Mouse (Mus musculus): ENCODE measurements around the gene Lrp5. TPM values are rescaled to one million over a fixed set of nuclear protein-coding genes. Genes with fewer than 3 reads are reported as not detected.

Lrp5 gene
- total RNA-seq, 2 experiments from 2014 or later: 102 to 103 TPM

DNA sequence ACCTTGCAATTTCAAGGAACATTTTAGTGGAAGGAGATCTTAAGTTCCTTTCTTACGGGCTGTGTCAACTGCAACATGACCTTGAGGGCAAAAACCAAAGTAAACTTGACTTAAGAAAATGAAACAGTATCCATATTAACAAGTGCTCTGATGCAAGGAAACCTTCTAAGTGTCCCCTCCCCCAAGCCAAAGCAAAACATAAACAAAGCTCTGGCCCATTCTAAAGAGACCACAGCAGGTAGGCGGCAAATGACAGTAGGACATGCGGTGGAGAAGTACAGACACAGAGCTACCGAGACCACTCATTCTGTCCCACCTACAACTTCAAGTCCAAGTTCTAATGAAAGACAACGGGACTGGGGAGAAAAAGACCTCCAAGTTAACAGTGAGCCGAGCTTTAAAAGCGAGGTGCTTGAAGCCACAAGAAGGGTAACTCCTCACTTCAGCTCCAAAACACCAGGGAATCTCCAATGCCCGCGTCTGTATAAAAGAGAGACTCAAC, 111.7 kb downstream of the Lrp5 start:
- no peak for DNase-seq (ENCODE audit: low spot score in 2 of 2)

DNA sequence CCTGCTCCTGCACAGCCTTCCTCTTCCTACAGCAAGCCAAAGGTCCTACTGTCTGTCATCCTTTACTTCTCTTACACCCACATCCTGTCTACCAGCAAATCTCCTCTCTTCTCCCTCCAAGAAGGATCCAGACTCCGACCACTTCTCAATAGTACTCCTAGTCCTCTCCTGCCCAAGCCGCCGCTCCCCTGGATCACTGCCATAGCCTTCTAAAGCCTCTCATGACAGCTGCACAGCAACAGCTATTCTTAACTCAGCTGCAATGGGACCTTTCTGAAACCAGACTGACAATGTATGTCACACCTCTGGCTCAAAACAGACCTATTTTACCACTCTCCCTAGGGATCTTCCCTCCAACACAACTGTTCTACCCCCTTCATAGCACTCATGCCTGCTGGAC, 122.1 kb downstream of the Lrp5 start:
- no peak for DNase-seq (ENCODE audit: low spot score in 2 of 2)

DNA sequence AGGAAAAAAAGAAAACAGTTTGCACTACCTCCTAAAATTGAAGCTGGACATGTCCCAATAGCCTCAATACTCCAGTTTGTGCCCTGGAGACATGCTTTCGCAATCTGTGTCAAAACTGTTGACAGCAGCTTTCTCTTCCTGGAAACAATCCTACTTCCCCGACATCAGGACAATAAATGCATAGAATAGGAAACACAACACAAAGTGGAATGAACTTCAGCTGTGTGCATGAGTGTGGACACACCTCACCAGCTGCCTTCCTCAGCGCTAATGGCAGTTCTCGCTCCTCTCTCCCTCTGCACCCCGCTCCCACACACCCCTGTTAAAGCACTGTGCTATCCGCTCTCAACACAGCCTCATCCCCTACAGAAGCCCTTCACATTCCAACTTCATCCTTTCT, 123.6 kb downstream of the Lrp5 start:
- DNase-seq (ENCODE audit: low spot score in 2 of 2): no peak

DNA sequence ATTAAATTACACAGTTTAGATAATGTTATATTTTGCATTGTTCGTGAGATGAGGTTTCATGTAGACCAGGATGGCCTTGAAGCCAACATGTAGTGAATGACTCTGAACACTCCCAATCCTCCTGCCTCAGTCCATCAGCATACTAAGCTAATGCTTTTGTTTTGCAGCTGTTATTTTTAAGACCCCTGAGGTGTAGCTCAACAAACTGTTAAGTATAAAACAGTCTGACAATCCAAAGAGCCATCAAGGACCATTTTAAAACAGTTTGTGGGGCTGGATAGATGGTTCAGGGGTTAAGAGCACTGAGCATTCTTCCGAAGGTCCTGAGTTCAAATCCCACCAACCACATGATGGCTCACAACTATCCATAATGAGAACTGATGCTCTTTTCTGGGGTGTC, 124.1 kb downstream of the Lrp5 start:
- DNase-seq (ENCODE audit: low spot score in 2 of 2): no peak

DNA sequence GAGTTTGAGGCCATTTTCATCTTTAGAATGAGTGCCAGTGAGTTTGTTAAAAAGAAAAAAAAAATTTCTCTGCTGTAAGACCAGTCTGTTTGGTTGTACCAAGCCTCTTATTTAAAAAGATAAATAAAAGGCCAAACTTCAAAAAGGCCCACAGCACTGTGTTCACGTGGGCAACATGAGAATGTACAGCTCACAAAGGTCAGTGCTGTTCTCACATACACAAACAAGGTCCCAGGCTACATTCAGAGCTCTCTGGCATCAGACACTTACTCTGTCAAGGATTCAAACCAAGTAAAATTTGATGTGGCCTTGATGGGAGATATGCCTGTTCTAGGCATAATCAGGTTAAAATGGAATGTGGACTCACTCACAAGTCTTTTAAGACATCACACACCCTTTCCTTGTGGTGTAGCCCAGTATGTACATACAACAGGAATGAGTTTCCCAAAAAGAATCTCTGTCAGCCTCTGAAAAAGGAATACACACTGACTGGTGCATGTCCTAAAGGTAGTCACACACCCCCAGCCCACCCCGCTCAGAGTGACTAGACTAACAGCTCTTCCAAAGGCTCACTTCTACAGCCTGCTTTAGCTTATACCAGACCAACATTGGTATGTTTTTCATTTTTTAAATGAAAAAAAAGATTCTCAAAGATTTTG, 130.1 kb downstream of the Lrp5 start:
- no peak for DNase-seq (ENCODE audit: low spot score in 2 of 2)

DNA sequence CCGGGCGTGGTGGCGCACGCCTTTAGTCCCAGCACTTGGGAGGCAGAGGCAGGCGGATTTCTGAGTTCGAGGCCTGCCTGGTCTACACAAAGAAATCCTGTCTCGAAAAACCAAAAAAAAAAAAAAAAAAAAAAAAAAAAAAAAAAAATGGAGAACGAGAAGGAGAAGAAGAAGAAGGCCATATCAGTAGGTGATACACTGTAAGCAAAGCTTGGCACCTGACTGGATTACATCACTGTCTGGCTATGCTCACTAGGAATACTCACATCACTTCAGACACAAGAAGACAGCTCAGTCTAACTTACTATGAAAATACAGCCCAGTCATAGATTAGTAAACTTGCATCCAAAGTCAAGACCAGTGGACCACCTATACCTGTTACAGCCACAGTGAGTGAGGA, 131.6 kb downstream of the Lrp5 start:
- no peak for DNase-seq (ENCODE audit: low spot score in 2 of 2)

DNA sequence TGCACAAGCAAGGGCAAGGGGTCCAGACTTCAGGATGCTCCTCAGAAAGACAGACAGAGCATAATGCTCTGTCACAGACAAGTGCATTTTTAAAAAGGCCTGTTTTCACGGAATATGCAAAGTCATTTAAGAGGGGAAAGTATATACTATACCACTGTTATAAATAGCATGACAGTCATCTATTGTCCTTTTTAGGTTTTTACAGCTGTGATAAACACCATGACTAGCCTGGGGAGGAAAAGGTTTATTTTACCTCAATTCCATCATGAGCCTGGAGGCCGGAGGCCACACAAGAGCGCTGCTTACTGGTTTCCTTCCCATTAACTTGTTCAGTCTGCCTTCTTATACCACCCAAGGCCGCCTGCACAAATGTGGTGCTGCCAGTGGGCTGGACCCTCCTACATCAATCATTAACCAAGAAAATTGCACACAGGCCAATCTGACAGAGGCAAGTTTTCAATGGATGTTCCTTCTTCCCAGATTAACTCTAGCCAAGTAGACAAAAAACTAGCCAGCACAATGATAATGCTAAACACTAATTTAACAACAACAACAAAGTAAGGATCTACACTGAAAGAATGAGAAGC, 134.7 kb downstream of the Lrp5 start:
- no peak for DNase-seq (ENCODE audit: low spot score in 2 of 2)

DNA sequence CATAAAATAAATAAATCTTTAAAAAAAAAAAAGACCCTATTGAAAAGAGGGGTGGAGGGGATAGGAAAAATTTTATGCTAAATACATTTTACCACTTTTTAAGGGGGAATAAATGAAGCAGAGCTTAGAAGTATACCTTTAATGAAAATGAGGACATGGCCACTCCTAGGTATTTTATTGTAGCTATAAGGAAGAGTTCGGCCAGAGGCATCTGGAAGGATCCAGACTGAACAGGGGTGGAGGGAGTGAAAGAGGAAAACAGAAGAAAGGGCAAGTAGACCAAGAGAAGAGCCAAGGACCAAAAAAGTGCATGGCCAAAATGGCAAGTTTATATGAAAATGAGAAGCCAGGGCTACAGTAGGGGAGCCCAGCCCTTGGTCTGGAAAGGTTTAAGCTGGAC, 136.3 kb downstream of the Lrp5 start:
- DNase-seq (ENCODE audit: low spot score in 2 of 2): no peak

DNA sequence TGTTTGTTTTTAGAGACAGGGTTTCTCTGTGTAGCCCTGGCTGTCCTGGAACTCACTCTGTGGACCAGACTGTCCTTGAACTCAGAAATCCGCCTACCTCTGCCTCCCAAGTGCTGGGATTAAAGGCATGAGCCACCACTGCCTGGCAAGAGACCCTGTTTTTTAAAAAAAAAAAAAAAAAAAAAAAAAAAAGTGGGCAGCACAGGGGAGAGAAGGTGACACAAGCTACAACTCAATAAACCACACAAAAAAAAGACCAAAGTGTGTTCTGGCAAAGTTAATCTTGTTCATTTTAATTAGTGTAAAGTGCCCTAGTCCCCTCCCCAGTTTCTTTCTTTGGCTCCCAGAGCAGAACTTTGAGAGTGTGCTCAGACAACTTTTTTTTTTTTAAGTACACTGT, 137.1 kb downstream of the Lrp5 start:
- DNase-seq (ENCODE audit: low spot score in 2 of 2): no peak

DNA sequence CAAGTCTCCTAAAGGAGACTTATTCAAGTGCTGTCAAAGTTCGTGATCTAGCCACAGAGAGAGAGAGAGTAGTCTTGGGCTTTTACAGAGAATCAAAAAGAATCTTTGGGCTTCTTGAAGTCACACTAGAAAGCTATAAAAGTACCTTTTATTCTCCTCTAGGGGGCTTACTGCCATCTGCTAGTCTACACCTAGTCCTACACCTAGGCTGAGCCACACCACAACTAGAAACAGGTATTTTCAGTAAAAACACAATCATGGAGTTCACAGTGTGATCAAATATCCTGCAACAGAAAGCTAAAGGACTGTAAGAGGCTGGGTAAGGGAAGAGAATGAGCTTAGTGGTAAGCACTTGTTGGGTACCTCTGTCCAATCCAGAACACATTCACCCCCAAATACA, 138.1 kb downstream of the Lrp5 start:
- no peak for DNase-seq (ENCODE audit: low spot score in 2 of 2)

DNA sequence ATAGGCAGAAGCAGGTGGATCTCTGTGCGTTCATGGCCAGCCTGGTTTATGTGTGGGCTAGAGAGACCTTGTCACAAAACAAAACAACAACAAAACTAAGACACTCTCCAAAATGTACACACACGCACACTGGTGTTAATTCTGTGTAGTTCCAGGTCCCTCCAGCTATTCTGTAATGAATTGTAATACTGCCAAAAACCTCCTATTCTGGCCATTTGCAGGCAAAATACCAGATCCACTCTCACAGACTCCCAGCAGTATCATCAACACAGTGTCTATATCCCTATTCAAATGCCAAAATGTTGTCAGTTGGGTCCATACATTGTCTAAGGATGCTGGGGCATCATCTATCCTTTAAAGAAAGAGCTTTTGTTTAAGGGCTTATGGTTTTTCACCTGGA, 141.4 kb downstream of the Lrp5 start:
- DNase-seq (ENCODE audit: low spot score in 2 of 2): no peak

DNA sequence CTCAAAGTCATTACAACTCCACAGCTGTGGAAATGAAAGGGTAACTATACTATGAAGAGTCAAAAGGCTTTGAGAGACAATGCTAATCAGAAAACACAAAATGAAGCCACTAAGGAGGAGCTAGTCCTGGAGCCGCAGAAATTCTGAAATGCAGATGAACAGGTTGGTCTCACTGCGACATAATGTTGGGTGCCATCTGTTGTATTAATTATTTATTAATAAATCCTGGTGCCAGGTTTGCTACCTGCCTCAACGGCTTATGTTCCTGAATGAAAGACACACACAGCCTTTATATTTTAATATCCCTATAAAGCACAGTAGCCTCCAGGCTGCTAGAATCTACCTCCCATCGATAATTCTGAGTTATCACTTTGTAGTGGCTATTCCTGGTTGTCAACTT, 143.8 kb downstream of the Lrp5 start:
- DNase-seq (ENCODE audit: low spot score in 2 of 2): no peak

DNA sequence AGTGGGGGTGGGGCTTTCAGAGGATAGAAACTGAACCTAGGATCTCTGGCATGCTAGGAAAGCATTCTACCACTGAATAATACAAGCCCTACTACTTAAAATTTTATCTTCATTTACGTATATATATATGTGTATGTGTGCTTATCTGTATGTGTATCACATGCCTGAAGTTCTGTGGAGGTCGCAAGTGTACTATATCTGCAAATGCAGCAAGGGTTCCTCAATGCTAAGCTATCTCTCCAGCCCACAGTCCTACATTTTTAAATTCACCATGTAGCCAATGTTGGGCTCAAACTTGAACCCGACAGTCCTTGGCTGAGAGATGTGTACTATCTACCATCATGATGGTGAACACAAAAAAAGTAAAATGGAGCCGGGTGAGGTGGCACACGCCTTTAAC, 145.4 kb downstream of the Lrp5 start:
- no peak for DNase-seq (ENCODE audit: low spot score in 2 of 2)

DNA sequence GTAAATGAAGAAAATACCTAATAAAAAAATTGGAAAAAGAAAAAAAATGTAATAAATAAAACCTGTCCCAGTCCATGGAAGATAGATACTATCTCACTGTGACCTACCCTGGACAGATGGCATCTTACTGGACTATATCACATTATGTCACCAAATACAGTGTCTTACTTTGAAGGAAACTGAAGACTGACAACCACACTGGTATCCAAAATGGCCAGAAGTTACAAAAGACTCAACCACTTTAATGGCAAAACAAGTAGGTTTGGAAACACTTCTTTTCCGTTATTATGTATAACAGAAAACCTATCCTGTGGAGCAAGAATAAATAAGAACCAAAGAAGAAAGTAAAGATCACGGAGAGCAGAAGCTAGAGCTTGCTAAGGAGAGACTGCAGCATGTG, 146.1 kb downstream of the Lrp5 start:
- DNase-seq (ENCODE audit: low spot score in 2 of 2): no peak

DNA sequence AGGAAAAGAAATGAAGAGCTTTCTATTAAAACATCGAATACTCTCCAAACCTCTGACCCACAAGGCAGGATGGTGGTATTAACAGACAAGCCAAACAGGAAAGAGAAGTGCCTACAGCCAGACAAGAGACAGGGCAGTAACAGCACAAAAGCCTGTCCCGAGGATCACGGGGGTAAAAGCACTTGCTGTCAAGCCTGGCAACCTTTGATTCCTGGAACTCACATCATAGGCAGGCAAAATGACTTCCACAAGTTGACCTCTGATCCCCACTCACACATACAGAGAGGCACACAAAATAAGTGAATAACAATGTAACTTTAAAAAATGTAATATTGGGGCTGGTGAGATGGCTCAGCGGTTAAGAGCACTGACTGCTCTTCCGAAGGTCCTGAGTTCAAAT, 146.9 kb downstream of the Lrp5 start:
- DNase-seq (ENCODE audit: low spot score in 2 of 2): no peak

DNA sequence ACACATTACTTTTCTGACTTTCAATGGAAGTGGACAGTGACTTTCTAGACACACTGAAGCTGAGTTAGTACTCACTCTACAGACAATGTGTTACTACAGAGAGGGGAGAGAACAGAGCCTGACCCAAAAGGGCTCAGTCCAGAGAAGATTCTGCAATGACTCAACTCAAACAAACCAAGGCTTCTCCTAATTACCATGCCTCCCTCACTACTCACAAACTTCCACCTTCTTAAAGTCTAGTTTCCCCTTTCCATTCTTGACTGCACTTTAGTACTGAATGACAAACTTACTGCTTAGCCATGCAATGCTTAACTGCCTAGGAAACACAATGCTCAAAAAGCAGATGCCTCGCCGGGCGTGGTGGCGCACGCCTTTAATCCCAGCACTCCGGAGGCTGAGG, 148.7 kb downstream of the Lrp5 start:
- no peak for DNase-seq (ENCODE audit: low spot score in 2 of 2)

DNA sequence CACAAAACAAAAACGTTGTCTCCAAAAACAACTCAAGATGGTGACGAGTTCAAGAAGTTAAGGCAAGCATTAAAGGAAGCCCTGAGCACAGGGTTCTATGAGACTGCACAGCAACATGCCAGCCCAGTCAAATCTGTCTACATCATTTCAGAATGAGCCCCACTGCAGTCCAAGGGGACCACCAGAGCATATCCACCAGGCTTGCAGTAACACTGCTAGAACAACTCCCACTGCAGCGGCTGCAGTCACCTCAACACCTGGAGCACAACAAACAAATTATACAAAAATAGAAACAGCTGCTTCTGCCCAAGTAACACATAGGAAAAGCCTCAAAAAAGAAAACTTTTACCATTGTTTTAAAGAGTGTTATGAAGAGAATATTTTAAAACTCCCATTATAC, 151.4 kb downstream of the Lrp5 start:
- no peak for DNase-seq (ENCODE audit: low spot score in 2 of 2)

Other genes with a start within 250 kb of the Lrp5 start
- 100 to 1,000 TPM in 1 of 2 experiments, 10 to 100 TPM in 1; 82.6 to 101 TPM for gene Ppp6r3, start 110.8 kb downstream of the Lrp5 start, total RNA-seq (2021)
- gene 1810055G02Rik, start 21.7 kb upstream of the Lrp5 start, total RNA-seq (2021): 10 to 100 TPM; 32.5 to 43.3 TPM
- gene Kmt5b, start 80.9 kb upstream of the Lrp5 start, total RNA-seq (2021): 10 to 100 TPM; 40.3 to 47.9 TPM
- 100 to 1,000 TPM in 1 of 2 experiments, 10 to 100 TPM in 1; 82.1 to 271 TPM for gene Chka, start 165.2 kb upstream of the Lrp5 start, total RNA-seq (2021)
- 10 to 100 TPM; 66.3 to 84.7 TPM for gene Tcirg1, start 220.6 kb upstream of the Lrp5 start, total RNA-seq (2021)
- gene Ndufs8, start 226.2 kb upstream of the Lrp5 start, total RNA-seq (2021): 100 to 1,000 TPM; 344 to 380 TPM
- 100 to 1,000 TPM in 1 of 2 experiments, 10 to 100 TPM in 1; 14.4 to 169 TPM for gene Aldh3b1, start 243.2 kb upstream of the Lrp5 start, total RNA-seq (2021)
- gene Unc93b1, start 248.6 kb upstream of the Lrp5 start, total RNA-seq (2021): 10 to 100 TPM; 53.3 to 64.4 TPM

All from adrenal gland, adult 18-20 months (tissue).